Mouse (Mus musculus): ENCODE measurements around the gene Arhgef11.

- TF ChIP-seq CTCF (IDR thresholded peaks at IDR 0.05; ENCODE audit: low read depth) = peak; percentile 99
- TF ChIP-seq EP300 (optimal IDR thresholded peaks at IDR 0.05) = no peak
Observed at GRCm38 (mm10) chr3:87755964-87756363, 138.6 kb downstream of the Arhgef11 start.

Data from stomach, postnatal 0 days (tissue).